Mouse (Mus musculus): ENCODE measurements around the gene Slc4a1. TPM values are rescaled to one million over a fixed set of nuclear protein-coding genes. Genes with fewer than 3 reads are reported as not detected.

The Slc4a1 gene
- polyA plus RNA-seq, 1 experiment from 2014 or later, result 5.0 TPM

GRCm38 (mm10) chr11:102385075-102385474 is 19.1 kb upstream of the Slc4a1 start:
- 58% methylated on average over 3 of the region's 4 CpGs for WGBS
- no peaks in the 10 kb centered on the region for H3K27me3 ChIP-seq
- H3K4me2 ChIP-seq (replicated peaks), result no peak overlapping the region
- no peak overlapping the region for H3K4me3 ChIP-seq (replicated peaks)
- no peak for ATAC-seq (ENCODE audit: insufficient number of reproducible peaks, low FRiP score, low TSS enrichment, low read depth)
- H3K9ac ChIP-seq, result no peak overlapping the region
- H3K27ac ChIP-seq (replicated peaks), result no peak overlapping the region
- H3K4me1 ChIP-seq, result no peaks in the 10 kb centered on the region
- no peaks in the 10 kb centered on the region for H3K9me3 ChIP-seq (replicated peaks)
- H3K36me3 ChIP-seq, result no peaks in the 10 kb centered on the region

GRCm38 (mm10) chr11:102384418-102384817 is 18.4 kb upstream of the Slc4a1 start:
- no peak overlapping the region for H3K4me2 ChIP-seq (replicated peaks)
- H3K4me3 ChIP-seq (replicated peaks), result no peak overlapping the region
- WGBS, result 47% methylated on average over 2 of the region's 2 CpGs
- no peak overlapping the region for H3K27ac ChIP-seq (replicated peaks)
- no peaks in the 10 kb centered on the region for H3K4me1 ChIP-seq
- H3K9ac ChIP-seq, result no peak overlapping the region
- no peaks in the 10 kb centered on the region for H3K36me3 ChIP-seq
- ATAC-seq (ENCODE audit: insufficient number of reproducible peaks, low FRiP score, low TSS enrichment, low read depth), result no peak
- no peaks in the 10 kb centered on the region for H3K9me3 ChIP-seq (replicated peaks)
- no peaks in the 10 kb centered on the region for H3K27me3 ChIP-seq

GRCm38 (mm10) chr11:102383365-102384136 is 17.5 kb upstream of the Slc4a1 start:
- Histone ChIP-seq H3K27me3 (no peaks in the 10 kb centered on the region), H3K4me3 (replicated peaks) (no peak overlapping the region), H3K9ac (no peak overlapping the region), H3K27ac (replicated peaks) (no peak overlapping the region), H3K4me2 (replicated peaks) (no peak overlapping the region), H3K36me3 (no peaks in the 10 kb centered on the region), H3K4me1 (no peaks in the 10 kb centered on the region), H3K9me3 (replicated peaks) (no peaks in the 10 kb centered on the region)
- 85% methylated on average over 1 of the region's 1 CpGs for WGBS
- ATAC-seq (ENCODE audit: insufficient number of reproducible peaks, low FRiP score, low TSS enrichment, low read depth), result no peak

- WGBS, result 80% methylated on average over 3 of the region's 3 CpGs
- ATAC-seq (ENCODE audit: insufficient number of reproducible peaks, low FRiP score, low TSS enrichment, low read depth), result no peak
Measured at GRCm38 (mm10) chr11:102382794-102383193, 16.8 kb upstream of the Slc4a1 start.

GRCm38 (mm10) chr11:102381341-102382100 is 15.5 kb upstream of the Slc4a1 start:
- H3K9ac ChIP-seq, result no peak overlapping the region
- no peak for ATAC-seq (ENCODE audit: insufficient number of reproducible peaks, low FRiP score, low TSS enrichment, low read depth)
- H3K27me3 ChIP-seq, result no peaks in the 10 kb centered on the region
- H3K9me3 ChIP-seq (replicated peaks), result no peaks in the 10 kb centered on the region
- H3K4me2 ChIP-seq (replicated peaks), result no peak overlapping the region
- H3K27ac ChIP-seq (replicated peaks), result no peak overlapping the region
- peaks cover 2% of the 10 kb centered on the region; the same call in 1 of the 2 replicates for H3K4me1 ChIP-seq
- H3K4me3 ChIP-seq (replicated peaks), result no peak overlapping the region
- H3K36me3 ChIP-seq, result no peaks in the 10 kb centered on the region
- WGBS, result 27% methylated on average over 4 of the region's 4 CpGs

More at GRCm38 (mm10) chr11:102382794-102383193, 16.8 kb upstream of the Slc4a1 start:
- H3K4me1 ChIP-seq, result no peaks in the 10 kb centered on the region
- H3K36me3 ChIP-seq, result no peaks in the 10 kb centered on the region
- no peak overlapping the region for H3K27ac ChIP-seq (replicated peaks)
- H3K4me2 ChIP-seq (replicated peaks), result no peak overlapping the region
- H3K4me3 ChIP-seq (replicated peaks), result no peak overlapping the region
- H3K27me3 ChIP-seq, result no peaks in the 10 kb centered on the region
- no peaks in the 10 kb centered on the region for H3K9me3 ChIP-seq (replicated peaks)
- no peak overlapping the region for H3K9ac ChIP-seq

- WGBS, result 67% methylated on average over 5 of the region's 5 CpGs
Measured at GRCm38 (mm10) chr11:102380091-102380490, 14.1 kb upstream of the Slc4a1 start.

GRCm38 (mm10) chr11:102377186-102377585 is 11.2 kb upstream of the Slc4a1 start:
- no peaks in the 10 kb centered on the region for H3K9me3 ChIP-seq (replicated peaks)
- peaks cover 16% of the 10 kb centered on the region for H3K4me1 ChIP-seq
- H3K36me3 ChIP-seq, result no peaks in the 10 kb centered on the region
- no peak overlapping the region for H3K4me3 ChIP-seq (replicated peaks)
- H3K4me2 ChIP-seq (replicated peaks), result no peak overlapping the region
- ATAC-seq (ENCODE audit: insufficient number of reproducible peaks, low FRiP score, low TSS enrichment, low read depth), result no peak
- no peak overlapping the region for H3K9ac ChIP-seq
- WGBS, result 60% methylated on average over 12 of the region's 12 CpGs
- H3K27ac ChIP-seq (replicated peaks), result no peak overlapping the region
- H3K27me3 ChIP-seq, result no peaks in the 10 kb centered on the region; the same call in 1 of the 2 replicates

More at GRCm38 (mm10) chr11:102380091-102380490, 14.1 kb upstream of the Slc4a1 start:
- H3K4me3 ChIP-seq (replicated peaks), result no peak overlapping the region
- H3K4me2 ChIP-seq (replicated peaks), result no peak overlapping the region
- no peaks in the 10 kb centered on the region for H3K27me3 ChIP-seq
- no peak for ATAC-seq (ENCODE audit: insufficient number of reproducible peaks, low FRiP score, low TSS enrichment, low read depth)
- no peak overlapping the region for H3K9ac ChIP-seq
- H3K27ac ChIP-seq (replicated peaks), result no peak overlapping the region
- H3K36me3 ChIP-seq, result no peaks in the 10 kb centered on the region
- H3K4me1 ChIP-seq, result peaks cover 16% of the 10 kb centered on the region
- no peaks in the 10 kb centered on the region for H3K9me3 ChIP-seq (replicated peaks)

GRCm38 (mm10) chr11:102376196-102376835 is 10.3 kb upstream of the Slc4a1 start:
- no peak overlapping the region for H3K27ac ChIP-seq (replicated peaks)
- peak; percentile 66; the same call in 1 of the 2 replicates for ATAC-seq (ENCODE audit: insufficient number of reproducible peaks, low FRiP score, low TSS enrichment, low read depth)
- H3K27me3 ChIP-seq, result no peaks in the 10 kb centered on the region; the same call in 1 of the 2 replicates
- H3K4me1 ChIP-seq, result peaks cover 16% of the 10 kb centered on the region
- 10% methylated on average over 8 of the region's 8 CpGs for WGBS
- no peaks in the 10 kb centered on the region for H3K36me3 ChIP-seq
- no peaks in the 10 kb centered on the region for H3K9me3 ChIP-seq (replicated peaks)
- H3K4me3 ChIP-seq (replicated peaks), result no peak overlapping the region
- no peak overlapping the region for H3K9ac ChIP-seq
- peak overlapping the region; percentile 40; the same call in 1 of the 2 replicates for H3K4me2 ChIP-seq (replicated peaks)

GRCm38 (mm10) chr11:102375196-102376173 is 9.5 kb upstream of the Slc4a1 start:
- H3K27ac ChIP-seq (replicated peaks), result no peak overlapping the region
- no peaks in the 10 kb centered on the region for H3K9me3 ChIP-seq (replicated peaks)
- peak overlapping the region; percentile 40 for H3K4me2 ChIP-seq (replicated peaks)
- H3K4me1 ChIP-seq, result peaks cover 16% of the 10 kb centered on the region
- no peak for ATAC-seq (ENCODE audit: insufficient number of reproducible peaks, low FRiP score, low TSS enrichment, low read depth)
- H3K27me3 ChIP-seq, result no peaks in the 10 kb centered on the region; the same call in 1 of the 2 replicates
- 0 out of 2 replicates have a peak overlapping the region, but pooled peaks have one; percentile 16 for H3K4me3 ChIP-seq (replicated peaks)
- H3K36me3 ChIP-seq, result no peaks in the 10 kb centered on the region
- 5% methylated on average over 23 of the region's 23 CpGs for WGBS
- no peak overlapping the region for H3K9ac ChIP-seq

- Histone ChIP-seq H3K9me3 (replicated peaks) (no peaks in the 10 kb centered on the region), H3K4me2 (replicated peaks) (no peak overlapping the region), H3K9ac (no peak overlapping the region), H3K27ac (replicated peaks) (no peak overlapping the region), H3K27me3 (no peaks in the 10 kb centered on the region; the same call in 1 of the 2 replicates), H3K4me3 (replicated peaks) (no peak overlapping the region), H3K36me3 (no peaks in the 10 kb centered on the region), H3K4me1 (peaks cover 16% of the 10 kb centered on the region)
- 82% methylated on average over 7 of the region's 7 CpGs for WGBS
- no peak for ATAC-seq (ENCODE audit: insufficient number of reproducible peaks, low FRiP score, low TSS enrichment, low read depth)
Measured at GRCm38 (mm10) chr11:102374108-102374725, 8.2 kb upstream of the Slc4a1 start.
